Mouse (Mus musculus) cerebellum, adult 2 months (tissue): Measurements from ENCODE around the gene Tmem217.

ENCODE experiments used
- CTCF ChIP-seq: fragments of 200-500 bp; IDR thresholded peaks from 2 replicates; pipeline ENCODE4 v1.5.1; 2011; ENCODE audit warnings: low read depth, mild to moderate bottlenecking, control low read depth, low read length, moderate library complexity, borderline replicate concordance; ENCODE audit not compliant: insufficient read depth
- POLR2A ChIP-seq: fragments of 200-500 bp; IDR thresholded peaks from 2 replicates; pipeline ENCODE4 v1.6.1; 2011; ENCODE audit warnings: low read length, control low read depth, borderline replicate concordance; ENCODE audit not compliant: insufficient read depth

DNA sequence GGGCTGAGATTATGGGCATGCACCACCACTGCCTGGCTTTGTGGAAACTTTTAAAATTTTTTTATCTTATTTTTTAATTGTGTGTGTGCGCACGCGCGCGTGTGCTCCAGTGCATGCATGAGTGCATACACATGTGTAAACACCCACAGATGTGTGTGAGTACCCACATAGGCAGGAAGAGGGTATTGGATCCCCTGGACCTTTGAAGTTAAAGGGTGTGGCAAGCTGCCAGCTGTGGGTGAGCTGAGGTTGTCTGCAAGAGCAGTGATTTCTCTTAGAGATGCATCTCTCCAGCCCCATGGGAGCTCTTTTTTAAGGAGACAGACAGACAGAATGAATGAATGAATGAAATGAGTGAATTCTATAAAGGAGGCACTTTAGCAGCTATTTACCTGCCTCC, 13.3 kb upstream of the Tmem217 start:
- TF ChIP-seq CTCF, result no peak
- TF ChIP-seq POLR2A, result no peak
